Mouse (Mus musculus) embryo, embryonic 11.5 days (tissue): ENCODE measurements around the gene Nsun2.
"Not testable (repeated sequence)": the region's sequence is repeated elsewhere in the genome, so short reads cannot be mapped to it uniquely, and the experiment has no call there.

Experiments used
- DNase-seq: peaks from one replicate; pipeline ENCODE4 v3.0.0-alpha.2; 2012; ENCODE audit warnings: low read depth, low spot score

The Nsun2 gene

DNA sequence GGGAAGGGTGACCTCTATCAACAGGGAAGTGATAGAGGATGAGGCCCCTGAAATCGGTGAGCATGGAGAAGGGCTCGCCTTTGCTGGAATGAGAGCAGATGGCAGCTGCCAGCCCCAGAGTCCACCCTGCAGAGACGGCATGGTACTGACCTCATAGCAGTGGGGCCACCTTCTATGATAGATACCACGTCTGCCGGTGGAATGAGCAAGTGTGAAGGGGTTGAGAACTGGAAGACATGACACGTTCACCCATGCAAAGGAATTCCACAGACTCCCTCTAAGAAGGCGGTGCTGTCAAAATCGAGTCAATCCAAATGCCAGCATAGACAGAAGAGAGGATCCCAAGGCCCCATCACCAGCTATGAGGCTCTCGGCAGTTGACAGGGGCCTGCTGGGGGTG is 20.7 kb downstream of the Nsun2 start:
- DNase-seq: no peak

DNA sequence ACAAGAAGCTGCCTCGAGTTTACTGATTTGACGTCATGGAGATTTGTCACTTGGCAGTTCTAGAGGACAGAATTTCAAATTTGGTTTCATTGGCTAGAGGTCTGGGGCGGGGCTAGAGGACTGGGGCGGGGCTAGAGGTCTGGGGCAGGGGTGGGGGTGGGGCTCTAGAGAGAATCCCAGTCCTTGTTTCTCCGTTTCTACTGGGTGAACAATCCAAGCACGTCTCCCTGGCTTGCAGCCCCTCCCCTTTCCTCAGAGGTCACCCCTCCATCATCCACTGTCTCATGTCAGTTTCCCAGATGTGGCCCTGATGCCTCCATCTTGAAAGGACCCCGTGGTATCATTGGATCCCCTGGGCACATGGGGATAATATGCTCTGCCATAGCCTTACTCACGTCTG is 21.5 kb downstream of the Nsun2 start:
- no peak for DNase-seq

DNA sequence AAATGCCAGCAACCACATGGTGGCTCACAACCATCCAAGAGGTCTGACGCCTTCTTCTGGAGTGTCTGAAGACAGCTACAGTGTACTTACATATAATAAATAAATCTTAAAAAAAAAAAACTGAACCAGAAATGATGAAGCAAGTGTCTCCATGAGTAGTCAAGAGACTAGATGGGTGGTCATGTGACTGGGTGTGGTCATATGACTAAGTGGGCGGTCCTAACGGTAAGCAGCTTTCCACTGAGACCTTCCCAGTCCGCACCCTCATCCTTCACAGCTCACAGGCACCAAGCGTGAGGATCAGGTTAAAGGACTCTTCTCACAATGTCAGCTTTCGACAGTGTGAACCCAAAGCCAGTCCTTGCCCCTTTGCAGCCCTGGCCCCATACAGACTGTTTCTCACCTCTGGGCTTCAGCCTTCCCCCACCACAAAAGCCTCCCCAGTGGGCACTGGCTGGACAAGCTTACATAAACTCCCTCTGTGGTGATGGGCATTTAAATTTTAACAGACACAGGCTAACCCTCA is 22.5 kb downstream of the Nsun2 start:
- DNase-seq: no peak

DNA sequence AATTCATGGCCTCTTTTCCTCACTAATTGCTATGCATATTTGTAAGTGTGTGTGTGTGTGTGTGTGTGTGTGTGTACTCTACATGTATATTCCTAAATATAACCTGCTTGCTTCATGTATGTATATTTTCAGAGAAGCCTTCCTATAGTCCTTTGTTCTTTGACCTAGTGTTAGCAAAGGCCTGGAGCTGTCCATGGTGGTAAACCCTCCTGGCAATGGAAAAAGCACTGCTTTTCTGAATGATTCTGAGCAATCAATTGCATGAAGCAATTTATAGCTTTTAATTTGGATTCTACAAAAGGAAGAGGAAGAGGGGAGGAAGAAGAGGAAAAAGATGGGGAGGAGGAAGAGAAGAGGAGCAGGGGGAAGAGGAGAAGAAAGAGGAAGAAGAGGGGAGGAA is 23.2 kb downstream of the Nsun2 start:
- no peak for DNase-seq

DNA sequence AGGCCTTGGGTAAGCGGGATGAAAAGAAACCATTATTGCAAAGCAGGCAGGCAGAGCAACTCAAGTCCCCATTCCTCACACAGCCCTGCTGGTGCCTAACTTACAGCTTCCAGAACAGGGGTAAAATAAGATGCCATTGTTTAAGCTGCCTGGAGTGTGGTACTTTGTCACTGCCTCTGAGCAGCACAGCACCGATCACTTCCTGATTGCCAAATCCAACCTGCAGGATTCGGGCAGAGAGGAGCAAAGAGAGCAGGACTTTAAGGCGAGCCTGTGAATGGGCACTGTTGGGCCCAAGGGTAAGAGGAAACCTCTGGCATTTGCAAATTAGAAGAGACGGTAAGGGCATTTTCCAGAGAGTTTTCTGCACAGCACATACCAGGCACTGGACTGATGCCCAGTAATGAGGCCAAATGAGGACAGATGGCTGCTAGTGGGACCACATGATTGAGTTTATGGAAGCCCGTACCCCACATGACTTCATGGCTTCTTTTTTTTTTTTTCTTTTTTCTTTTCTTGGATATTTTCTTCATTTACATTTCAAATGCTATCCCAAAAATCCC is 24.6 kb downstream of the Nsun2 start:
- no peak for DNase-seq

DNA sequence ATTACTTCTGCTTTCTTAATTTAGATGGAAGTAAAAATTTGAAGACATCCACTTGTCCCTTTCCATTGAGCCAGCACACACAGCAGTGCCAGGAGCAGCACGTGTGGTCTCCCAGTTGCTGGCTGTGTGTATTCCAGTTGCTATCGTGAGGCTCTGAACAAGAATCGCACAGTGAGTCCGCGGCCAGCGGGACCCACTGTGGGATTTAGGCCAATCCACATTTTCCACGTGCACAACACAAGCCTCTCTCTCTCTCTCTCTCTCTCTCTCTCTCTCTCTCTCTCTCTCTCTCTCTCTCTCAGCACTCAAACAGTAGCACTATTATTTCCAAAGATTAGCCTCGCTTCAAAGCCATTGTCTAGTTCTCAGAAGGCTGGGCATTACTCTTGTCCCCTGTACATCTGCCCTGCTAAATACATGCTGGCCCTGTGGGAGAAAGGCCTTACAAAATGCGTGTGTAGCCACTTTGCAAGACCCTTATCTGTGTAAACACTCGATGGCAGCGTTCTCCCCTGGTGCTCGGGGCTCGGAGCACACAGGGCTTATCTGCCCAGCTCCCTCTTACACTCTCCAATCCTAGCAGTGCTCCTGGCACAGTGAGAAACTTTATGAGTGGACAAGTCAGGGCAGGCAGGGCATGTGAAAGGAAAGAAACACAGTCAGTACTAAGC is 25.9 kb downstream of the Nsun2 start:
- no peak for DNase-seq

DNA sequence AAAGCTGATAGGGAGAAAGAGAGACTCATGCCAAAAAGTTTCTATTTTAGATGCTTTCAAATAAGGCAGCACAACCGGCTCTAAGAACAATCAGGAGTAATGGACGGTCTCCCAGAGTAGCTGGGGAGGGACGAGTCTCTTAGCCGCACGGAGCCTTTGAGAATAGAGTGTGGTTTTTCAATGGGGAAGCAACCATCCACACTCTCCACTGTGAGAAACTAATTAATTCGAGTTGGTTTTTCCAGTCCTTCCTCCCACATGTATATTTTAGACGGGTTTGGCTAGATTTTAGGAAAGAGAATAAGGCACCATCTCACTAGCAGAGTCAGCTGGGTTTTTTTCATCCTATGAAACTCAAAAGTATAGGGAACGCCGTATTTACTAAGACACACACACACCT is 28.5 kb downstream of the Nsun2 start:
- no peak for DNase-seq

DNA sequence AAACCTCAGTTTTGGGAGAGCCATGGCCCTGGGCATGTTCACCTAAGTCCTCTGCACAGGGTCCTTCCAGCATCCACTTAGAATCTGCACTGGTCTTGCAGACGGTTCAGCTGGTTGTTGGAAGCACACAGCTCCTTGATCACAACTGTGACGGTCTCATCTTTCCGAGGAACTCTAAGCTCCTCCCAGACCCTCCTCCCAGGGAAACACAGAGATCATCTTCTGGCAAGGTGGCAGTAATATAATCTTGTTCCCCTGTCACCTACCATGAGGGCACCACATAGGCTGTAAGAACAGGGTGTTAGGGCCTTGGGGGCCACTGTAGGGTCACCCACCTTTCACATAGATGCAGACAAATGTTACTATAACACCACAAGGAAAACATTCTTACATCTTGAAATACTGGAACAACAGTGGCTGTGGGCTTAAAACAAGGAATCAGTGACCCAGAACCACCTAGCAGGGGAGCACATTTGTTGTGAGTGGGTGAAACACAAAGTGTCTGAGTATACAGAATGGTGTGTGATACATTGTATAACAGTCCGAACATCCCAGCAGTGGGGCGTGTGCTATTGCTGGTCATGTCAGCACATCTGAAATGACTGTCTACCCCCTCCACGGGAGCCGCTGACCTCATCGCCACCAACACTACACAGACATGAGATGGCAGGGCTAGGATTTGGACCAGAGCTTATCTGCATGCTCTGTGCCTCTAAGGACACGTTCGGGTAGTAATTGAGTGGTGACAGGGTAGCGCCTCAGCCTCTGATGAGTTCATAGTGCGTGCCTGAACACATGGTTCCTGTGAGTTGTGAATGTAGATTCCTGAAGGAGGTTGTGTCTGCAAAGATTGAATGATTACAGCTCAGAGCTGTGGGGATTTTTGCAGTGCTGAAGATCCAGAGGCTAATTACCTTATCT is 29.4 kb downstream of the Nsun2 start:
- no peak for DNase-seq

DNA sequence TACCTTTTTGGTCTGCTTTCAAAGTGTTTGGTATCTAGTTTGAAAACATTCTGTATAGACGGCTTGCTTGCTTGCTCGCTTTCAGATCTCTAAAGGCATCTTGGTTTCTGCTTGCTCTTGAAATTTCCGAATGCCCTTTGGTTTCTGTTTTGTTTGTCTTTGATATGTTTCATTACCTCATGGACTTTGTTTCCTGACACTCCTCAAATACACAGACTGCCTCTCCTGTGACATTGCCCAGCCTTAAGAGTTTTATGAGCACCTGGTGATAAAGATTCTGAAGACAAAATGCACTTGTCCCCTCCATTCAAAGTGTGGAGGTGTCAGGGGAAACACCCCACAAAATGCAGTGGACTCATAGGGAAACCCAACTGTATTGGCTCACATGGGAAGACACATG is 30.4 kb downstream of the Nsun2 start:
- DNase-seq: no peak

DNA sequence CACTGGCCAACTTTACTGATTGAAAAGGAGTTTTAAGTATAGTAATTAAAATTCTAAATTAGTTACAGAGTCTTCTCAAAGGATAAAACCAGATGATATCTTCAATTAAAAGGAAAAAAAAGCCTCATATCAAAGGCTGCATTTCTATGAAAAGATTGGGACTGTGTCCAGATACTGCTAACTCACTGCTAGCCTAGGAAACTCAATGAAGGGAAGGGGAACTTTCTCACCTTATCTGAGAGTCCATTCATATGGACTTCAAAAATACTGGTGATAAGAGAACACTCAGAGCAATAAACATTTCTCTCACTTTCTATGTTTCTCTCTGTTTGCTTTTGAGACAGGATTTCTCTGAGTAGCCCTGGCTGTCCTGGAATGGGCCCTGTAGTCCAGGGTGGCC is 31.0 kb downstream of the Nsun2 start:
- no peak for DNase-seq

DNA sequence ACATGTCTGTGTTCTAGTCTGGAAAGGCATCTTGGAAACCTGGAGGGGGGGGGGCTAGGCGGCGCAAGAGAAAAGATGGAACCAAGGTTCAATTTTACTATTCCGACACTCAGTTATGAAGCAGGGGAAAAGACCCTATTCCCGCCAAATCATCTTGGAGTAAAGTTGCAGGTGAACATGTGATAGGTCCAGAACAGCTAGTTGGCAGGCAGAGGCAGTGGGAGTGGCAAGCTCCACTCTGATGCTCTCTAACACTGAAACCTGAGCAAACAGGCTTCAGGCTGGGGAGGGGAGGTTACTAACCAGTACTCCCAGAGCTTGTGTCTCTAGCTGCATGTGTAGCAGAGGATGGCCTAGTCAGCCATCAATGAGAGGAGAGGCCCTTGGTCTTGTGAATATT is 31.9 kb downstream of the Nsun2 start:
- DNase-seq: not testable (repeated sequence)

DNA sequence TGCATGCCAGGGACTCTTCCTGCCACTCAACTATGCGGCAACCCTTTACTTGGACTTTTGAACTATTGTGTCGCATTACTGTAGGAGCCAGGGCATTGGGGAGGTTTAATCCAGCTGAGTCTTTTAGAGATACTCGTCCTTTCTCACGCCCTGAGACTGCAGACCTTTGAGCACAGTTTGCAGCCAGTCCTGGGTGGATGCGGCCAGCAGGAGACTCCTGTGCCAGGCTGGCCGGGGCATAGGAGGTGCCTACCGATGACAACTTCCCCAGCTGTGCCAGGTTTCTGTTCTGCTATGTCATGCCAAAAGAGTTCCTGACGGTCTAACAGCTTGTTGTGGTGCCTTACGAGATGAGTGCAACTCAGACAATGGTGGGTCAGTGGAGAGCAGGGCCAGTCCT is 35.7 kb downstream of the Nsun2 start:
- DNase-seq: no peak

DNA sequence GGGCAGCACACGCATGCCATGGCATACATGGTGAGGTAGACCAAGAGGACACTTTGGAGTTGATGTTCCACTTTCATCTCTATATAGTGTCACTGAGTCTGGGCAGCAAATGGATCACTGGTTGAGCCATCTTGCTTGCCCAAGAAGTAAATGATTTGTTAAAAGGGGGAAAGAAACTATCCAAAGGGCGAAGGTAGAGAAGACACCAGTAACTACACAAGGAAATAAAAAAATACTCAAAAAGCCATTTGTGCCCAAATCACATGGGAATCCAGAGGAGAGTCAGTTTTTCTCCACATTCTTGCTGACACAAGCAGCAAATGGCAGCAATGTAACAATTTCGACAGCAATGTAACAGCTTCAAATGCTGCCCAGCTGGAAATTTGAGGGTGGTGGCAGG is 39.0 kb downstream of the Nsun2 start:
- no peak for DNase-seq

DNA sequence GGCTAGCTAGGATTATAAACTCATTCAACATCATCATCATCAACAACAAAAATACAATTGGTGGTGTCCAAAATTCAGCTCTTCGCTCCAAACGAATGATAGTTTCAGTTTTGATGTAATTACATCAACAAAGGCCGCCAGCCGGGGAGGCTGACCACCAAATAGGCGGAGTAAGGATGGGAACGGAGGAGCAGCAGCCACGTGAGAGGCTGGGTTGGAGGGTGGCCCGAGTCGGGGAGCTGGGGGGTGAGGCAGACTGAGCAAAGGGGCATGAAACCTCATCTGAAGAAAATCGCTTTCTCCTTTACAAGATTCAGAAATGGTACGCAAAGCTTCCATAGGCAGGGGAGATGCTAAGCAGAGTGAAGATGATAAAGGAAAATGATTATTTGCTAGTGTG is 43.1 kb downstream of the Nsun2 start:
- DNase-seq: no peak

DNA sequence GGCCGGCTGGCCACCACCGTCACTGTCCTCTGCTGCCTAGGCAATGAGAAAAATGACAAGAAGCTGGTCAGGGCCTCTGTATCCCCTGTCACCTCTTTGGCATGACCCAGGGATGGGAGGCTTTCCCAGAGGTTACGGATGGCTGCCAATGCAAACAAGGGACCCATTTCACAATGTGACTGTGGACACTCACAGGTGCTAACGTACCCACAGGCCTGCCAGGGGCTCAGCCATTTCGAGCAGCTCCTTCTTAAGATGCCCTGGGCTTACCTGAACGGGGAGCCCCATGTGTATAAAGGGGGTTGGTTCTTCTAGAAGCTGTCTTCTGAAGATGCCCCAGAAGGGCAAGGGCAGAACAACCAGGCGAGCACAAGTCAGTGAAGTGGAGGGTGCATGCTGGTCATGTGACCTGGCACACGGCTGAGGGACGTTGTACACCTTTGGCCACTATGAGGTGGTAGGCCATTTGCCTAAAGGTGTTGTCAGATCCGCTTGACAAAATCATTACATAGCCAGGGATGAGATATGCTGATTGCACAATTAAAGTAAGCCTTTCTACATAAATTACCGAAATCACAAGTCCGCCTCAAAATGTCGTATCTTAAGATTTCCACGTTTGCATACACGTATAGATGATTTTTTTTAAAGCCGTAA is 43.8 kb downstream of the Nsun2 start:
- DNase-seq: no peak

DNA sequence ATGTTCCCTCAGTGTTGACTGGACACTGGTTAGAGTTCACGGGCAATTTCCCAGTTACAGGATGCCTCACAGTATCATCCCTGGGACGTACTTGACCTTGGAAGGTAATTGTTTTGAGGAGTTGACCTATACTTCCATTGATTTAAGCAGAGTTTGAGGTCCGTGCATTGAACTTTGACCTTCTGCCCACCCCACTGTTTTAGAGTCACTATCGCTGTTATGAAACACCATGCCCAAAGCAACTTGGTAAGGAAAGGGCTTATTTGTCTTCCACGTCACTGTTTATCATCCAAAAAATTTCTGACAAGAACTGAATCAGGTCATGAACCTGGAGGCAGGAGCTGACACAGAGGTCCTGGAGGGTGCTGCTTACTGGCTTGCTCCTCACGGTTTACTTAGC is 48.9 kb downstream of the Nsun2 start:
- no peak for DNase-seq

DNA sequence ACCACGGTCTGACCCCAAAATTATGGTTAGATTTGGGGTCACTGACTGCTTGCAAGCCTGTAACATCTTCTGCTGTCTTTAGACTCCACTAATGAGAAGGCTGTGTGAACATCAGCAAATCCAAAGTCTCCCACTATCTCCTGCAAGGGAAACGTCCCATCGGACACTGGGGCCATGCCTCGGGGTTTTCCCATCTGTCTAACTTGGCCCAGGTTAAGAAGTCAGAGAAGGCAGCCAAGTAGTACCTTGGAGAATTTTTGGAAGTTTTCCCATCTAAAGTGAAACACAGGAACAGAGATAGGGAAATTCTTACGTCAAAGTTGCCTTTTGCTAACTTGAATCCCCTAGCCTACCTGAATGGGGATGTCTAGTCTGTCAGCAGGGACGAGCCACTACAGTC is 50.0 kb downstream of the Nsun2 start:
- no peak for DNase-seq

DNA sequence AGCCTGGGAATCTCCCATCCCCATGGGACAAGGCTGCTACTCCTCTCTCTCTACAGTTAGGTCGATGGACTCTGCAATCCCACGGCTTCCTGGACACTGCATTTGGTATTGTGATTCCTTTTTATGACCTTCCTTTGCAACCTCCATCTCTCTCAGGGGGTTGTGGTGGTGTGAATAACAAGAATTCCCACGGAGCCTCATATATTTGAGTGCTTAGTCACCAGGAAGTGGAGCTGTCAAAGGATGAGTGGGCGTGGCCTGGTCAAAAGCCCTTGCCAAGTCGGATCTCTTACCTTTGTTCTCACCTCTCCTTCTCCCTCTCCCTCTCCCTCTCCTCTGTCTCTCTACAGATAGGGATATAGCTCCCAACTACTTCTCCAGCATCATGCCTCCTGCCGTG is 52.3 kb downstream of the Nsun2 start:
- no peak for DNase-seq

DNA sequence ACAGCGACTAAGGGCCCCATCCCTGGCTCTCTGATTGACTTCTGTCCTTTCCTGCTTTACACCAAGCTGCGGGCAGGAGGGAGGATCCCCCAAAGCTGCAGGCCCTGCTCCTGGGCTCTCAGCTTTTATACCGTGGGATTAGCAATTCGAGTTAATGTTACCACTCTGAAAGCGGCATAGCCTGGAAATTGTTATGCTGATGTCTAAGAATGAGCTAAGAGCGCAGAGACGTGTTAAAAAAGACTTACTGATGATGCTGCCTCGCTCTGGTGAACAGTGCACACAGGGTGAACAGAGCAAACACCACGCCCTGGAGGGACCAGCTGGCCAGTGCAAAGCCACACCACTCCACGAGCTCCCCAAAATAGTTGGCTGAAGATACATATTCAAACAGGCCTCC is 52.8 kb downstream of the Nsun2 start:
- no peak for DNase-seq

DNA sequence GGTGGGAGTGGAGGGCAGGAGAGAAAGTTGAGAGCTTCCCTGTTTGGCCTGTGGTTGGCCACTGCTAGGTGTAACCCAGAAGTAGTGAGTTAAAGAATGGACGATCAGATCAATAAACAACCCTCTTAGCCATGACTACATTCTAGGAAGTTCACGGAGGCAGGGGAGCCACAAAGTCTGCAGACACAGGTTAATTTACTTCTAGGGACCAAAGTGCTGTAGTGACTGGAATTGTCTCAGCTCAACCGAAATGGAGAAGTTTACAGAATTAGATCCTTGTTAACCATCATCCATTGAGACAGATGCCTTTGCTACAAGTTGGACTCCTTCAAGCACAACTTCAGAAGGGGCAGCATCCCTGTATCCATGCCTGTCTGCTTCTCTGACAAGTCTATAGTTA is 54.3 kb downstream of the Nsun2 start:
- no peak for DNase-seq

DNA sequence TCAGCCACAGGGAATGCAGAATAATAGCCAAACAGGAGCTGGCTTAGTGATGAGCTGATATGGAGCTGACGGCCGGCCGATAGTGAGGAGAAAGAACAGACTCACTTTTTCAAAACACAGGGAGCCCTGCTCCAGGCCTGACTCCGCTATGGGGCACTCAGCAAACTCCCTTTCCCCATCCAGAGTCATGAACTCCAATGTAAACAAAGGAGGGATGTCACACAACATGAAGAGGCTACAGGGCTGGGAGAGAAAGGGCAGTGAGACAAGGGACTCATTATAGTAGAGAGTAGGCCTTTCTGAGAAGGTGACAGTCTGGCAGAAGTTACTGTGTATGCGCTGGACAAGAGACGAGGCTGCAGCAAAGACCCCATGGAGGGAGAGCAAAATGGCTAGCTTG is 54.7 kb downstream of the Nsun2 start:
- DNase-seq: no peak

DNA sequence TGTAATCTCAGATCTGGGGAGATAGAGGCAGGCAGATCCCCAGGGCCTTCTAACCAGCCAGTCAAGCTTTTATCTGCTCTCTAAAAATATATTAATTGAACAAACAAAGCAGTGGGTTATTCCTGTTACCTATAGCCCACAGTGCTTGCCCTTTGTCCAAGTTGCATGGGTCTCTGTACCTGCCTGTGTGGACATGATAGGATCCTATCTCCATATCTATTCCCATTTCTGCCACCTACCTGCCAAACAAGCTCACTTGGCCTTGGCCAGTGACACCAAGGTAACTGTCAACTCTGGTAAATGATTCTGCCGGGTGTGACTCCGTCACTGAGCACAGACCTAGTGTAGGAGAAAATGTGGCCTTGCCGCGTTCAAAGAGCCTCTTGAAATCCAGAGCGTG is 57.8 kb downstream of the Nsun2 start:
- DNase-seq: no peak
